Mouse (Mus musculus) neural tube, embryonic 13.5 days (tissue): ENCODE measurements around the gene Mmp25. TPM values are rescaled to one million over a fixed set of nuclear protein-coding genes. Genes with fewer than 3 reads are reported as not detected.
A peak's percentile ranks its signal among the peaks of the same experiment; 100 is the strongest.

Source experiments
- ATAC-seq: fragments of 200-750 bp; cut with Nextera tagmentation; 2 replicates; pipeline ENCODE4 v1.8.0; 2017; ENCODE audit warnings: low read depth, mild to moderate bottlenecking, moderate TSS enrichment, moderate library complexity
- H3K27ac ChIP-seq: fragments of 300-500 bp; sonication (generic); replicated peaks from 2 replicates; pipeline ENCODE4 v1.5.1; 2015; ENCODE audit warnings: moderate library complexity, mild to moderate bottlenecking, inconsistent platforms
- H3K27me3 ChIP-seq: fragments of 300-500 bp; sonication (generic); 2 replicates; pipeline ENCODE4 v1.6.1; 2015; ENCODE audit warnings: mild to moderate bottlenecking, inconsistent platforms
- H3K36me3 ChIP-seq: fragments of 300-500 bp; sonication (generic); 2 replicates; pipeline ENCODE4 v1.6.1; 2015; ENCODE audit warnings: mild to moderate bottlenecking, inconsistent platforms
- H3K4me1 ChIP-seq: fragments of 300-500 bp; sonication (generic); replicated peaks from 2 replicates; pipeline ENCODE4 v1.6.1; 2015; ENCODE audit warnings: inconsistent platforms
- H3K4me2 ChIP-seq: fragments of 300-500 bp; sonication (generic); 2 replicates; pipeline ENCODE4 v1.6.1; 2015; ENCODE audit warnings: inconsistent platforms, mild to moderate bottlenecking, moderate library complexity
- H3K4me3 ChIP-seq: fragments of 300-500 bp; sonication (generic); 2 replicates; pipeline ENCODE4 v1.5.1; 2015; ENCODE audit warnings: mild to moderate bottlenecking, inconsistent platforms
- H3K9ac ChIP-seq: fragments of 300-500 bp; sonication (generic); 2 replicates; pipeline ENCODE4 v1.6.1; 2015; ENCODE audit warnings: moderate library complexity, mild to moderate bottlenecking, inconsistent platforms
- H3K9me3 ChIP-seq: fragments of 300-500 bp; sonication (generic); 2 replicates; pipeline ENCODE4 v1.6.1; 2016; ENCODE audit warnings: inconsistent platforms
- WGBS: fragments of 180-500 bp; shearing (Covaris S2); methylation state at CpG from one replicate; pipeline ENCODE4 v1.1.7; 2015; 5-methylcytosine and 5-hydroxymethylcytosine counted together
- polyA plus RNA-seq: library from polyadenylated mRNA; unstranded; fragments of >200 nt; fragmentation: Nextera tagmentation; extraction: Ambion mirVana; gene quantifications from 2 replicates; pipeline ENCODE4 v1.2.1, GENCODE M21; 2015

Mmp25 gene
- polyA plus RNA-seq = 1.9 and 2.3 TPM in 2 replicates

DNA sequence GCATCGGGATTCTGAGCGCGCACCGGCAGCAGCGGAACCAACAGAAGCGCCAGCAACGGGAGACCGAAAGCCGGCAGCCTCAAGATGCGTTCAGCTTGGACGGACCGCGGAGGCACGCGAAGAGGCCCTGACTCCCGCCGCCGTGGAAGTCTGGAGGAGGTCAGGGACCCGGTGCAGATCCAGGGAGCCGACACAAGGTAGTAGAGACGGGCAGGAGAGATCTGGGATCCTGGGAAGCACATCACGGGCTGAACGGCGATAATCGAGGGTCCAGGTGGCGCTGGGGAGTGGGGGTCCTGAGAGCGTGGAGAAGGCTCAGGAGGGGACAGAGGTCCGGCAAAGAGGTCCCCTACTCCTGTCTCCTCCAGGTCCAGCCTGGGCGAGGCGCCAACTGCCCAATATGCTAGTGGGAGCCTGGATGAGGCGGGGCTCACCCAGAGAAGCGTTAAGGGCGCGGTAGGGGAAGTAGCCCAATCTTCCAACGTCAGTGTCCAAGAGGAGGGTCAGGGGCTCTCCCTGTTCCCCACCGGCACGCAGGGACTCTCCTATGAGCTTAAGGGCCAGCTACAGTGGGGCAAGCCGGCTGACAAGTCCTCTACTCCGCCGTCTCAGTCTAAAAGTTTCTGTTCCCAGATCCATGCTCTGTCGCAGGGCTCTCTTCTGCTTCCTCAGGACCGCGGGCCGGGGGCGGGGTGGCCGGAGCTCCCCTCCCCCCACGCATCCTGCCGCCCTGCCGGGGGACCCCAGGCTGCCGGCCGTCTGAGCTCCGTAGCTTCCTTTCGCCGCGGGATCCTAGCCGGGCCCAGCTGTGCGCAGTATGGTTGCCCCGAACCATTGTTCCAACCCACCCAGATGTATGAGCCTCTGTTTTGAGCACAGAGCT is at the start of gene Mmp25:
Mmp25 (minus strand) TSS at position 665 of the 883 bp plus-strand sequence.
- peak; percentile 43 for ATAC-seq
- peaks cover 42% of the 10 kb centered on the region for H3K27me3 ChIP-seq
- under 1% methylated on average over 58 of the region's 58 CpGs for WGBS

DNA sequence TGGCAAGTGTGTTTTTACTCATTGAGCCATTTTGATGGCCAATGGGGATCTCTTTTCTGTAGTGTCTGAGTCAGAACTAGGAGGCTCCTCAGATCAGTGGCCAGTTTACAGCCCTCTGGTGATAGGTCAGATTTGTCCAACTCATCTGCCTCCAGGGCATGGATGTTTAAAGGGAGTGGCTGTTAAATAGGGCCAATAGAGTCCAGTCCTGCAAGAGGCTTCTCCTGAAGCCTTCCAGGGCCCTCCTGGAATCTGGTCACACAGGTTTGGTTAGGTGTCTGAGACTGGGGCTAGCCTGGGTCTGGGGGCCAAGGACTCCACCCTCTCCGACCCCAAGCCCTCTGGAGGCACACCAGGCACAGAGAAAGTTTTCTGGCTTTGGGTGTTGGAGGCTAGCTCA is 49.4 kb upstream of the Mmp25 start:
- WGBS = 47% methylated on average over 1 of the region's 1 CpGs
- ATAC-seq = no peak
- Histone ChIP-seq H3K4me1 (peaks cover 7% of the 10 kb centered on the region), H3K9ac (no peak overlapping the region), H3K36me3 (no peaks in the 10 kb centered on the region), H3K27ac (no peak overlapping the region), H3K4me3 (no peak overlapping the region), H3K9me3 (no peaks in the 10 kb centered on the region), H3K27me3 (peaks cover 26% of the 10 kb centered on the region), H3K4me2 (no peak overlapping the region)

More for the DNA sequence above, at the start of gene Mmp25:
- H3K4me1 ChIP-seq = peaks cover 11% of the 10 kb centered on the region
- peak within 1 kb of the TSS; percentile 69 for H3K4me2 ChIP-seq
- no peaks in the 10 kb centered on the region for H3K36me3 ChIP-seq
- H3K27ac ChIP-seq = 0 out of 2 replicates have a peak within 1 kb of the TSS, but pooled peaks have one; percentile 13
- peak within 1 kb of the TSS; percentile 63 for H3K9ac ChIP-seq
- peak within 1 kb of the TSS; percentile 41 for H3K4me3 ChIP-seq
- H3K9me3 ChIP-seq = no peaks in the 10 kb centered on the region

DNA sequence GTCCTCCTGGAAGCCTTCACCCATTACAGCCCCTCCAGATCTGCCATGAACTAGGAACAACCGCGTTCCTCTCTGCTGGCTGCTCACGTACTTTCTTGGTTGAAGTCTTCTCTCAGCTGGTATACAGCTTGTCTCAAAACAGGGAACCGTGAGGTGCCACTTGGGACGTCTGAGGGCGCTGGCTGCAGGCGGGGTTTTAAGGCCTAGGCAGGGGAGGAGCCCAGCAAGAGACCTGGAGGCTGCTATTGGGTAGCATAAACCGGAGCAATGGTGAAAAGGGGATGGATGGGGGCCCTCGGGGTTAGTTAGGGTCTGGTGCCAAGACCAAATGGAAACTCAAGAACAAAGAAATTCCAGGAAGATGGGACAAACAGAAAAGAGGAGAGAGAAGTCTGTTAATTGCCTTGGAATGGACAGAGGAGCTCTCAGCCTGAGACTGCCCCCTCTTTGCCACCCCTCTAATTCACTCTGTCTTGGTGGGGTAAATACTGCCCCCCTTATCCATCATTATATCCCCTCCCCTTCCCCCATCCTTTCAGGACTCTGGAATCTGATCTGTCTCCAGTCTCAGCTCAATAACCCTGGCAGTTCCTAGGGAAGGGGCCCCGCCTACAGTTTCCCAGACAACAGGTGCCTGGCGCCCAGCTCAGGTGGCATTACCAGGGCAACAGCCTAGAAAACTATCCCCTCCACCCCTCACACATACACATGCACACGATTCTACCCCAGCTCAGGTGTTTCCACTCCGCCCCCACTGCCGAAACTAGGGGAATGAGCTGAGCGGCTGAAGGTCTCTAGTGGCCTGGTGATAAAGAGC is 39.0 kb upstream of the Mmp25 start, which contains the start of gene Cldn9:
Cldn9 (minus strand) TSS at position 171 of the 817 bp plus-strand sequence.
- Histone ChIP-seq H3K4me3 (no peak within 1 kb of the TSS), H3K36me3 (no peaks in the 10 kb centered on the region), H3K4me2 (no peak within 1 kb of the TSS; the same call in 1 of the 2 replicates), H3K27ac (no peak within 1 kb of the TSS), H3K4me1 (peaks cover 18% of the 10 kb centered on the region), H3K9me3 (no peaks in the 10 kb centered on the region), H3K9ac (no peak within 1 kb of the TSS), H3K27me3 (peaks cover 62% of the 10 kb centered on the region)
- peak; percentile 44; the same call in 1 of the 2 replicates for ATAC-seq
- WGBS = 14% methylated on average over 15 of the region's 15 CpGs

DNA sequence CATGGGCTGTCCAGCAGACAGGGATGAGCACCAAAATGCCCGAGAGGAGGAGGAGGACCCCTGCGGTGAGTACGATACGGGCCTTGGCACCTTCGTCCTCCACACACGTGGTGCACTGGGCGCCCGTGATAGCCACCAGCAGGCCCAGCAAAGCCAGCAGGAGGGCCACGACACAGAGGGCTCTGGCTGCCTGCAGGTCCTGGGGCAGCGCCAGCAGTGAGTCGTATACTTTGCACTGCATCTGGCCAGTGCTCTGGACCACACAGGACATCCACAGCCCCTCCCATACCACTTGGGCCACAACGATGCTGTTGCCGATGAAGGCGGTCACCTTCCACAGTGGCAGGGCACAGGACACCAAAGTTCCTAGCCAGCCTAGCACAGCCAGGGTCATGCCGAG is 38.1 kb upstream of the Mmp25 start:
- Histone ChIP-seq H3K4me1 (peaks cover 18% of the 10 kb centered on the region), H3K4me2 (no peak overlapping the region; the same call in 1 of the 2 replicates), H3K36me3 (no peaks in the 10 kb centered on the region), H3K9ac (no peak overlapping the region), H3K27ac (no peak overlapping the region), H3K27me3 (peaks cover 71% of the 10 kb centered on the region), H3K4me3 (no peak overlapping the region), H3K9me3 (no peaks in the 10 kb centered on the region)
- WGBS = 17% methylated on average over 15 of the region's 15 CpGs
- no peak for ATAC-seq

DNA sequence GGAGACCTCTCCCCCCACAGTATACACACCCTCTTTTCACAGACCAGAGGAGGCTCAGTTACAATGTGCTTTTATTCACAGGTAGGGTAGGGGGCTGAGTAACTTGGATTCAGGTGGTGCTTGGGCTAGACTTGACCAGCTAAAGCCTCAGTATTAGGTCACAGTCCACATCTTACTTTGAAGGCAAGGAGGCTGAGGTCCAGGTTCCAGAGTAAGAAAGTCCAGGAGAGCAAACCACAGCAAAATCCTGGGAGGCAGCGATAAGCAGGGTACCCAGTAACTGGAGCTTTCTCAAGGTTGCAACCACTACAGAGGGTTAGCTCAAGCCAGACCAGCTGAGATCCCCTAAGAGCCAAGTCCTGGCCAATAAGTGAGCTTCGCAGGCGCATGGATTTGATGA is 37.5 kb upstream of the Mmp25 start:
- no peak for ATAC-seq
- 56% methylated on average over 3 of the region's 3 CpGs for WGBS
- no peaks in the 10 kb centered on the region for H3K36me3 ChIP-seq
- H3K27me3 ChIP-seq = peaks cover 78% of the 10 kb centered on the region
- no peak overlapping the region for H3K4me3 ChIP-seq
- no peaks in the 10 kb centered on the region for H3K9me3 ChIP-seq
- no peak overlapping the region for H3K4me2 ChIP-seq
- no peak overlapping the region for H3K9ac ChIP-seq
- no peak overlapping the region for H3K27ac ChIP-seq
- peaks cover 21% of the 10 kb centered on the region for H3K4me1 ChIP-seq

DNA sequence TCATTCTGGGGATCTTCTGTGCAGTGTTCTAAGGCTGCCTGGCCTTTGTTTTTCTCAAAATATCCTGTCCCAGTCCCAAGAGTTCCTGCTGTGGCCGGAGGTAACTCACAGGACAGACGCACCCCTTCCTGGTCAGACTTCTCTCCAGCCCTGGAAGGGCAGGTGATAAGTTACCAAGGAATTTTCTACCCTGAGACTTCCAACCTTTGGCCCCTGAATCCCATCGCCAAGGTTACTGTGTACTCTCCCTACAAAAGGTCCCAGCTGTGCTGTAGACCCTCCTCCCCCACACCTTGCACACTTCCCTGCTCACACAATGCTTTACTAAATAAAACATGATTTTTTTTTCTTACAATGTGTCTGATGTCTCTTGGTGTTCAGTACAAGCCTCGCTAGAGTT is 37.0 kb upstream of the Mmp25 start:
- peaks cover 80% of the 10 kb centered on the region for H3K27me3 ChIP-seq
- WGBS = 61% methylated on average over 4 of the region's 4 CpGs
- no peak for ATAC-seq

DNA sequence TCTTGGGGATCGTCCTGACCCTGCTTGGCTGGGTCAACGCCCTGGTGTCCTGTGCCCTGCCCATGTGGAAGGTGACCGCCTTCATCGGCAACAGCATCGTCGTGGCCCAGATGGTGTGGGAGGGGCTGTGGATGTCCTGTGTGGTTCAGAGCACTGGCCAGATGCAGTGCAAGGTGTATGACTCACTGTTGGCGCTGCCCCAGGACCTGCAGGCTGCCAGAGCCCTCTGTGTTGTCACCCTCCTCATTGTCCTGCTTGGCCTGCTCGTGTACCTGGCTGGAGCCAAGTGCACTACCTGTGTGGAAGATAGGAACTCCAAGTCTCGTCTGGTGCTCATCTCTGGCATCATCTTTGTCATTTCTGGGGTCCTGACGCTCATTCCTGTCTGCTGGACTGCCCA is 36.0 kb upstream of the Mmp25 start:
- Histone ChIP-seq H3K4me2 (no peak overlapping the region), H3K27me3 (peaks cover 90% of the 10 kb centered on the region), H3K9ac (no peak overlapping the region), H3K9me3 (no peaks in the 10 kb centered on the region), H3K27ac (no peak overlapping the region), H3K4me3 (no peak overlapping the region), H3K4me1 (peaks cover 35% of the 10 kb centered on the region), H3K36me3 (no peaks in the 10 kb centered on the region)
- 79% methylated on average over 10 of the region's 10 CpGs for WGBS
- no peak for ATAC-seq

More for the DNA sequence above, 37.0 kb upstream of the Mmp25 start:
- Histone ChIP-seq H3K9ac (no peak overlapping the region), H3K4me3 (no peak overlapping the region), H3K9me3 (no peaks in the 10 kb centered on the region), H3K36me3 (no peaks in the 10 kb centered on the region), H3K4me1 (peaks cover 25% of the 10 kb centered on the region), H3K27ac (no peak overlapping the region), H3K4me2 (no peak overlapping the region)

DNA sequence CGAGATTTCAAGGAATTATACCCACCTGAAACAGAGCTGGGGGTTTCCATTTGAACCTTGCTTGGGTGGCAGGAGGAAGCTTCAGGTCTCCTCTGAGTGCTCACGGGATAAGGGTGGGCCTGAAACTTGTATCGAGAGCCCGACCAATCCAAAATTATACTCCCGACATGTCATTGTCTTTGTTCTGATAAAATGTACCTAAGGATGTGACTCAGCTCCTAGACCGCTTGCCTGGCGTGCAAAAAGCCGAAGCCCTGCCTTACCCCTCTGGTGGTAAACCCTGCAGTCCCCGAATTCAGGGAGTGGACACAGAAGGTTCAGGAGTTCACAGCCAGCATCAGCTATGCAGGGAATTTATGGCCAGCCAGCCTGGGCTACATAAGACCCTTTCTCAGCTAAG is 35.3 kb upstream of the Mmp25 start:
- Histone ChIP-seq H3K4me1 (peaks cover 42% of the 10 kb centered on the region), H3K9me3 (no peaks in the 10 kb centered on the region), H3K4me3 (no peak overlapping the region), H3K4me2 (no peak overlapping the region), H3K27me3 (peaks cover 94% of the 10 kb centered on the region), H3K36me3 (no peaks in the 10 kb centered on the region), H3K27ac (no peak overlapping the region), H3K9ac (no peak overlapping the region)
- no peak for ATAC-seq
- WGBS = 66% methylated on average over 9 of the region's 9 CpGs

DNA sequence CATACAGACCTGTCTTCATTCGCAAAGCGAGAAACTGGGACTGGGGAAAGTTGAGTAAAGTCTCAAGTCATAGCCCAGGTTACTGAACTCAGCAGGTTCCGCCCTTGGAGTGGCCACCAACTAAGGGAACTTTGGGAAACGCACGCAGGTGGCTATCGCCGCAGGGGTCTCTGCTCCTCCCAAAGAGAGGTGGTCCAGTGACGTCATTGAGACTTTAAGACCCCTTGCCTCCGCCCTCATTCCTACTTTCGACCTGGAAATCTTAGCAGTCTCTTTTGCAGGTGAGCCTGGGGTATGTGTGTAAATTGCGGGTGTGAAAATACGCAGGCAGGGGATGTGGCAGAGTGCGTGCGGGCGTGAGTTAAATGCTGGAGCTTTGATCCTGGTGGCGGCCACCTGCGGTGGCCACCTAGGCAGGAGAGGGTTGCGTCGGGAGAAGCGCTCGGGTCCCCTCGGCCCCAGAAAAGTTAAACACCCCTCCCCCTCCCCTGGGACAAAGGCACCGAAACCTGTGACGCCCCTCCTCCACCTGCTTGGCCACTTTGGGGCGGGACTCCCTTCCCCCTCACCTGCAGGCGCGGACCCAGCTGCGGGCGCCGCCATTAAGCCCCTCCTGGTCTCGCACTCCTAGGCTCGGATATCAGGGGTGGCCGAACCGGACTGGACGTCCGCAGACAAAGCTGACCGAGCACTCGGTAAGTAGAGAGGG is 34.2 kb upstream of the Mmp25 start, which contains the start of gene Cldn6:
Cldn6 (plus strand) TSS at position 123 of the 709 bp plus-strand sequence.
- no peak within 1 kb of the TSS for H3K27ac ChIP-seq
- WGBS = 1% methylated on average over 38 of the region's 38 CpGs
- ATAC-seq = no peak
- H3K4me3 ChIP-seq = no peak within 1 kb of the TSS
- H3K4me1 ChIP-seq = peaks cover 50% of the 10 kb centered on the region
- H3K4me2 ChIP-seq = peak within 1 kb of the TSS; percentile 9; the same call in 1 of the 2 replicates
- H3K9me3 ChIP-seq = no peaks in the 10 kb centered on the region
- no peak within 1 kb of the TSS for H3K9ac ChIP-seq
- peaks cover 96% of the 10 kb centered on the region for H3K27me3 ChIP-seq
- no peaks in the 10 kb centered on the region for H3K36me3 ChIP-seq

DNA sequence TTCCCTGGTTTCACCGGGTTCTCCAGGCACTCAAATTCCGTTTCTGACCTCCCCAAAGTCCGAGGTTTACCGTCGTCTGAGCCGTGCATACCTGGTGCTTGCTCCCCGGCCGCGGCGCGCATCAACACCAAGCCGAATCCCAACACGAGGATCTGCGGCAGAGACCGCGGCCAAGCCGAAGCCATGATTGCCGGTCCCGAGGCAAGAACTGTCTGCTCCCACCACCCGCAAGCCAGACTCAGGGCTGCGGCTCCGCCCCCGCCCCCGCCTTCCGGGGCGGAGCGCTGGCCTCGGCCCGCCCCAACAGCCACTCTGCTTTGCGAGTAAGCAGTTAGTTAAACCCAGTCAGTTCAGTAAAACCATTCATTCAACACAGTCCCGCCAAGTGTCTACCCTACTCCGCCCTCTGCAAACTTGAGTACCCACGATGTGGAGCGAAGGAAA is 32.2 kb upstream of the Mmp25 start, which contains the start of gene Tnfrsf12a:
Tnfrsf12a (minus strand) TSS at position 233 of the 444 bp plus-strand sequence.
- Histone ChIP-seq H3K27ac (no peak within 1 kb of the TSS), H3K4me2 (peak within 1 kb of the TSS; percentile 88), H3K4me1 (peaks cover 54% of the 10 kb centered on the region), H3K27me3 (peaks cover 79% of the 10 kb centered on the region), H3K9me3 (no peaks in the 10 kb centered on the region), H3K36me3 (no peaks in the 10 kb centered on the region), H3K9ac (peak within 1 kb of the TSS; percentile 63), H3K4me3 (peak within 1 kb of the TSS; percentile 44)
- WGBS = under 1% methylated on average over 34 of the region's 34 CpGs
- ATAC-seq = no peak

DNA sequence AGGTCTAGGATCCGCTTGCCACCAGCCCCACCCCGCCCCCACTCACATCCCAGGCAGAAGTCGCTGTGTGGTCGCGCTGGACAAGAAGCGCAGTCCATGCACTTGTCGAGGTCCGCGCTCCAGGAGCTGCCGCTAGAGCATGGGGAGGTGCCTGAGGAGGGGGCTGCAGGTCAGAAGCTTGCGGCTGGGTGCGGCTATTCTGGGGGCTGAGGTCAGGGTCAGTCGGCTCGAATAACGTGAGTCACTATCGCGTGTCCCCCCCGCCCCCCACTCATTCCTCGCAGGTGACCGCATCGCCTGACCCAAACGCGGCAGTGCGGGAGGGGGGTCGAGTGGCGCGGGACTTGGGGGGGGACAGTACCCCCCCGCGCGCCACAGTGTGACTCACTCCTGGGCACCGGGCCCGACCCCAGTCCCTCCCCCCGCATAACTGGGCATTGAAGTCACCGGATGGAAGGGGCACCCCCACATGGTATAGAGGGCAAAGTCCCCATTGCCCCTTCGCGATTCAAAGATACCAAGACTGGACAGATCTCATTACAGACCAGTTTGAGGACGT is 31.5 kb upstream of the Mmp25 start:
- ATAC-seq = no peak

More for the DNA sequence above, 31.5 kb upstream of the Mmp25 start:
- Histone ChIP-seq H3K4me1 (peaks cover 60% of the 10 kb centered on the region), H3K27ac (no peak overlapping the region), H3K4me2 (peak overlapping the region; percentile 88), H3K36me3 (no peaks in the 10 kb centered on the region), H3K4me3 (peak overlapping the region; percentile 44), H3K27me3 (peaks cover 72% of the 10 kb centered on the region), H3K9ac (peak overlapping the region; percentile 63), H3K9me3 (no peaks in the 10 kb centered on the region)
- WGBS = under 1% methylated on average over 37 of the region's 37 CpGs
